Comparison of ENCODE assay signal across 8 mouse cellular contexts in the genomic region with DNA sequence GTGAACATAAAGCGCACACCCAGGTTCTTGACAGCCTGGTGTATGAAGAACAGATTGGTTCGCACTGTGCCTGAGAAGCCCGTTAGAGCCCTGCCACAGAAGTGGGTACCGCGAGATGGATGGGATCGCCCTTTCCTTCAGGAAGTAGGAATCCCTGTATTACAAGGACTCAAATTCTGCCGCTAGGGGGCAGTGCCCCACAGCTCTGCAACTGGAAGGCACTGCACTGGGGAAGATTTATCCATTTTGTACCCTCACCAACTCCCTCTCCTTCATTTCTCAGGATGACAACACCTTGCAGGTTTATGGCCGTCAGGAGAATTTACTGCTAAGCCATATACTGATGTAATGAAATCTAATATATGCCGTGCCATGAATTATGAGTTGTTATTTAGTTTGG.
DNase-seq lines count a peak whose midpoint lies in the region; ATAC-seq and TF ChIP-seq lines count a peak whose summit lies in the region.
"Had no signal": no experiment of that assay in that cellular context is flagged by ENCODE, and none has a peak within 500 bp of the region (broad histone marks: within the 10 kb centered on the region; RNA-seq: fewer than 3 reads in every experiment).

No protein-coding gene starts in this region.

- H3K4me1 ChIP-seq in forebrain, embryonic 13.5 days, result no peaks in the 10 kb centered on the region
- no peaks in the 10 kb centered on the region for H3K4me1 ChIP-seq in hindbrain, embryonic 15.5 days (replicated peaks)
- H3K4me1 ChIP-seq in spleen, adult 2 months (ENCODE audit: control insufficient read depth, insufficient read depth, insufficient read length), result no peaks in the 10 kb centered on the region

- no peak for TF ChIP-seq POLR2A in spleen, adult 2 months (IDR thresholded peaks at IDR 0.05; ENCODE audit: low read depth, low read length)

- H3K27ac ChIP-seq in forebrain, embryonic 13.5 days, result no peak overlapping the region
- no peak overlapping the region for H3K27ac ChIP-seq in hindbrain, embryonic 15.5 days (replicated peaks)
- no peak overlapping the region for H3K27ac ChIP-seq in spleen, adult 2 months (ENCODE audit: insufficient read depth, low read length)

- H3K27me3 ChIP-seq in forebrain, embryonic 13.5 days, result no peaks in the 10 kb centered on the region
- no peaks in the 10 kb centered on the region for H3K27me3 ChIP-seq in hindbrain, embryonic 15.5 days
- H3K27me3 ChIP-seq in spleen, adult 2 months (ENCODE audit: control insufficient read depth, insufficient read depth, low read length), result no peaks in the 10 kb centered on the region

- DNase-seq in NIH3T3 (ENCODE audit: low read depth), result peak; percentile 41
- DNase-seq in c-Kit-negative CD71-positive TER-119-positive erythroid progenitor cells, embryonic 14.5 days (ENCODE audit: low read depth, low spot score), result peak; percentile 21
- peak; percentile 27 for DNase-seq in left cerebral cortex, adult 11 months (ENCODE audit: low spot score)
- peak; percentile 83 for DNase-seq in mesoderm, embryonic 11.5 days (ENCODE audit: low read depth, low spot score)
- DNase-seq in spleen, adult 2 months (ENCODE audit: low read depth in 1 of 2, low spot score in 2 of 2), result peak in 1 of 2 experiments; percentile 16

- TF ChIP-seq CTCF in spleen, adult 2 months (IDR thresholded peaks at IDR 0.05; ENCODE audit: extremely low read depth, insufficient read depth, insufficient read length, insufficient replicate concordance), result peak; percentile 36; the same call in 1 of the 2 replicates

- H3K4me2 ChIP-seq in forebrain, embryonic 13.5 days, result no peak overlapping the region
- H3K4me2 ChIP-seq in hindbrain, embryonic 15.5 days, result no peak overlapping the region

- no peaks in the 10 kb centered on the region for H3K36me3 ChIP-seq in forebrain, embryonic 13.5 days (ENCODE audit: poor library complexity, severe bottlenecking)
- no peaks in the 10 kb centered on the region for H3K36me3 ChIP-seq in hindbrain, embryonic 15.5 days
- no peaks in the 10 kb centered on the region for H3K36me3 ChIP-seq in spleen, adult 2 months (ENCODE audit: control insufficient read depth, insufficient read depth, low read length)

- WGBS in forebrain, embryonic 13.5 days, result 34% methylated on average over 9 of the region's 9 CpGs
- 37% methylated on average over 9 of the region's 9 CpGs for WGBS in hindbrain, embryonic 15.5 days
- 55% methylated on average over 9 of the region's 9 CpGs for WGBS in spleen, adult 2 months

- ATAC-seq in forebrain, embryonic 13.5 days, result peak; percentile 66
- peak; percentile 48; the same call in 1 of the 2 replicates for ATAC-seq in hindbrain, embryonic 15.5 days (ENCODE audit: low FRiP score, low read depth)

- no peaks in the 10 kb centered on the region for H3K9me3 ChIP-seq in forebrain, embryonic 13.5 days (replicated peaks)
- no peaks in the 10 kb centered on the region for H3K9me3 ChIP-seq in hindbrain, embryonic 15.5 days
- H3K9me3 ChIP-seq: megakaryocyte, embryonic 14.5 days had no signal

- H3K4me3 ChIP-seq in forebrain, embryonic 13.5 days, result no peak overlapping the region
- H3K4me3 ChIP-seq in hindbrain, embryonic 15.5 days, result no peak overlapping the region
- no peak overlapping the region for H3K4me3 ChIP-seq in spleen, adult 2 months (ENCODE audit: extremely low read depth, insufficient read depth, insufficient read length)
- H3K4me3 ChIP-seq: megakaryocyte, embryonic 14.5 days had no signal

- no peak overlapping the region for H3K9ac ChIP-seq in forebrain, embryonic 13.5 days
- H3K9ac ChIP-seq in hindbrain, embryonic 15.5 days, result no peak overlapping the region
